Mouse (Mus musculus): Measurements from ENCODE around the gene Ankrd17.

- no peak for TF ChIP-seq POLR2A (IDR thresholded peaks at IDR 0.05; ENCODE audit: insufficient read depth, low read depth, low read length)
- TF ChIP-seq CTCF (IDR thresholded peaks at IDR 0.05), result no peak
These were observed 88.9 kb downstream of the Ankrd17 start for GRCm38 (mm10) chr5:90277443-90277842.
